In the genomic region with DNA sequence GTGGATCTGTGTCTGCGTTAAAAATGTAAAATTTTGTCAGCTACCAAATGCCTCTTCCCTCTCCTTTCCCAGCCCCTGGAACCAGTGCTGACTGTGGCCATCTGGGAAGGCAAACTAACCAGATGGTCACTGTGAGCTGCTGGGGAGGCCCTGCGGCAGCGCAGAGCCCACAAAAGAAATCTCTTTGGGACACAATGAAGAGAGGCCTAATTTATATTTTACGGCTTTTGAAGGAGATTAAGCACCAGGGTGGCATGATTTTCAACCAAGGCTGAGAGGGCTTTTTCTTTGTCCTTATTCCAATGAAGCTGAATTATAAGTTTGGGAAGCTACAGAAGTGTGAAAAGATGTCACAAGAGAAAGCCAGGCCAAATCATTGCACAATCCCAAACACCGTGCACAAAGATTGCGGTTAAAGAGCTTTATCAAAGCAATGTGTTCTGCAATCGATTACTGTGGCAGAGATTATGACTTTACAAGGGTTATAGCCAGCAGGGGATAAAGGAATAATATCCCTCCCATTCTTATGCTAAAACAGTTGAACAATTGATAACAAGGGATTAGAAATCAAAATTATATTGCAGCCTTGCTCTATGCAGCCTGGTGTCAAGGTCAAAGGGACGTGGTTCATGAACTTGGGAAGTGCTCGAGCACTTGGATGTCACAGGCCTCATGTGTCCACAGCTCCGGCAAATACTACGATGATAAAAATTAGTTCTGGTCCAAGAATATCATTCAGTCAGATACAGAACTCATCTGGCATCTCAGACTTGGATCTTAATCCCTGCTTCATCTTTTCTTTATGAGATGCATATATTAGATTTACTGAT, we compare ENCODE assay signal across 8 mouse cellular contexts.
A peak's percentile ranks its signal among the peaks of the same experiment; 100 is the strongest.
DNase-seq lines count a peak whose midpoint lies in the region; ATAC-seq and TF ChIP-seq lines count a peak whose summit lies in the region.

No protein-coding gene starts in this region.

- no peak overlapping the region for H3K4me3 ChIP-seq in hindbrain, postnatal 0 days (ENCODE audit: low read length)
- H3K4me3 ChIP-seq in midbrain, embryonic 15.5 days, result no peak overlapping the region

- no peaks in the 10 kb centered on the region for H3K4me1 ChIP-seq in hindbrain, postnatal 0 days (ENCODE audit: insufficient read depth, low read length)
- peaks cover 4% of the 10 kb centered on the region; the same call in 1 of the 2 replicates for H3K4me1 ChIP-seq in midbrain, embryonic 15.5 days

- intact Hi-C loops in gastrocnemius, postnatal 14 days (cut with DNase I; ENCODE audit: low total_unique reads), result no loop called here

- WGBS in hindbrain, postnatal 0 days, result 20% methylated on average over 11 of the region's 11 CpGs
- WGBS in midbrain, embryonic 15.5 days, result 9% methylated on average over 11 of the region's 11 CpGs

- peak; percentile 89 for ATAC-seq in hindbrain, postnatal 0 days
- peak; percentile 89 for ATAC-seq in midbrain, embryonic 15.5 days (replicated peaks)
- ATAC-seq in erythroid progenitor cell, adult 5-6 weeks (replicated peaks; ENCODE audit: low FRiP score, poor library complexity, severe bottlenecking), result no peak

- no peaks in the 10 kb centered on the region for H3K9me3 ChIP-seq in hindbrain, postnatal 0 days (ENCODE audit: low read length)
- no peaks in the 10 kb centered on the region for H3K9me3 ChIP-seq in midbrain, embryonic 15.5 days

- peak; percentile 94 for DNase-seq in brain, embryonic 14.5 days (ENCODE audit: low read depth)
- peak; percentile 82 to 84 for DNase-seq in cerebellum, postnatal 36 days
- peak; percentile 75 for DNase-seq in hindbrain, postnatal 0 days (ENCODE audit: low spot score)
- no peak for DNase-seq in testis, postnatal 10 days (ENCODE audit: low spot score)
- no peak for DNase-seq in thymus, postnatal 0 days (ENCODE audit: low spot score)
- DNase-seq in gastrocnemius, postnatal 14 days, result no peak

- no peak overlapping the region for H3K9ac ChIP-seq in hindbrain, postnatal 0 days (replicated peaks; ENCODE audit: low read length)
- no peak overlapping the region for H3K9ac ChIP-seq in midbrain, embryonic 15.5 days

- H3K27me3 ChIP-seq in hindbrain, postnatal 0 days (ENCODE audit: insufficient read depth, low read length), result no peaks in the 10 kb centered on the region
- H3K27me3 ChIP-seq in midbrain, embryonic 15.5 days (replicated peaks), result peaks cover 4% of the 10 kb centered on the region; the same call in 1 of the 2 replicates

- H3K4me2 ChIP-seq in hindbrain, postnatal 0 days (ENCODE audit: low read depth, low read length), result no peak overlapping the region
- H3K4me2 ChIP-seq in midbrain, embryonic 15.5 days, result no peak overlapping the region

- H3K36me3 ChIP-seq in hindbrain, postnatal 0 days (ENCODE audit: insufficient read depth, low read length), result no peaks in the 10 kb centered on the region
- H3K36me3 ChIP-seq in midbrain, embryonic 15.5 days (replicated peaks), result no peaks in the 10 kb centered on the region

- TF ChIP-seq CTCF in brain, embryonic 14.5 days (IDR thresholded peaks at IDR 0.05; ENCODE audit: borderline replicate concordance, extremely low read depth, insufficient read depth, insufficient read length), result no peak
- TF ChIP-seq CTCF in hindbrain, postnatal 0 days (IDR thresholded peaks at IDR 0.05; ENCODE audit: low read depth), result no peak

- TF ChIP-seq POLR2A in brain, embryonic 14.5 days (IDR thresholded peaks at IDR 0.05; ENCODE audit: borderline replicate concordance, extremely low read depth, insufficient read depth, insufficient read length, poor library complexity, severe bottlenecking), result no peak

- peak overlapping the region; percentile 74 for H3K27ac ChIP-seq in hindbrain, postnatal 0 days
- 0 out of 2 replicates have a peak overlapping the region, but pooled peaks have one; percentile 10 for H3K27ac ChIP-seq in midbrain, embryonic 15.5 days

Comparison
In these comparisons a context has a peak if more than half of its experiments do, and no peak if none do; other contexts are left out.
1. DNase-seq: peak in brain, embryonic 14.5 days (single experiment), cerebellum, postnatal 36 days (2 of 2) and hindbrain, postnatal 0 days (single experiment); none in testis, postnatal 10 days (single experiment), thymus, postnatal 0 days (single experiment) and gastrocnemius, postnatal 14 days (single experiment).